Mouse (Mus musculus) olfactory bulb, adult 2 months (tissue): ENCODE measurements around the gene Trappc11.

Source experiments
- CTCF ChIP-seq: fragments of 200-500 bp; IDR thresholded peaks from 2 replicates; pipeline ENCODE4 v1.5.1; 2012; ENCODE audit warnings: low read depth, mild to moderate bottlenecking, low read length, moderate library complexity; ENCODE audit not compliant: insufficient read depth
- POLR2A ChIP-seq: fragments of 200-500 bp; IDR thresholded peaks from 2 replicates; pipeline ENCODE4 v1.6.1; 2012; ENCODE audit warnings: mild to moderate bottlenecking, low read depth, low read length, moderate library complexity; ENCODE audit not compliant: insufficient read depth

DNA sequence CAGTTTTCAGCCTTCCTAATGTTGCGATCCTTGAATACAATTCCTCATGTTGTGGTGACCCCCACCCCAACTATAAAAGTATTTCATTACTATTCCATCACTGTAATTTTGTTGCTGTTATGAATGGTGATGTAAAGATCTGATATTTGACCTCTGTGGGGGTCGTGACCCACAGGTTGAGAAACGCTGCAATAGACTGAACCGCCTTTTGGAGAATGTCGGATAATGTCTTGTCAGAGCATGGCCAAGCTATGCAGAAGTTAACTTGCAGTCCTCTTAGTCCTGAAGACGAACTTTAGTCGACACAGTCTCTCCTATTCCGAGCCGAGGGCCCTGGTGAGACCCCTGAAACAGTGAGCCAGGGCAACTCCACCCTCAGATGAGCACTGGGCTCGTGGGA, 13.8 kb upstream of the Trappc11 start:
- no peak for TF ChIP-seq CTCF
- no peak for TF ChIP-seq POLR2A
